Mouse (Mus musculus) lung, embryonic 16.5 days (tissue): ENCODE data around the gene Gm17581. TPM values are rescaled to one million over a fixed set of nuclear protein-coding genes. Genes with fewer than 3 reads are reported as not detected.

Experiments used
- ATAC-seq: fragments of 200-750 bp; cut with Nextera tagmentation; 2 replicates; pipeline ENCODE4 v1.8.0; 2017; ENCODE audit warnings: low read depth, mild to moderate bottlenecking, moderate library complexity
- H3K27ac ChIP-seq: fragments of 300-500 bp; sonication (generic); 2 replicates; pipeline ENCODE4 v1.5.1; 2014; ENCODE audit warnings: mild to moderate bottlenecking, control low read depth, low read length
- H3K27me3 ChIP-seq: fragments of 300-500 bp; sonication (generic); 2 replicates; pipeline ENCODE4 v1.6.1; 2014; ENCODE audit warnings: low read depth, low read length, mixed read lengths; ENCODE audit not compliant: control insufficient read depth, insufficient read depth
- H3K36me3 ChIP-seq: fragments of 300-500 bp; sonication (generic); 2 replicates; pipeline ENCODE4 v1.6.1; 2014; ENCODE audit warnings: low read length; ENCODE audit not compliant: control insufficient read depth, insufficient read depth
- H3K4me1 ChIP-seq: fragments of 300-500 bp; sonication (generic); replicated peaks from 2 replicates; pipeline ENCODE4 v1.6.1; 2014; ENCODE audit warnings: low read length, mixed read lengths; ENCODE audit not compliant: control insufficient read depth, insufficient read depth
- H3K4me2 ChIP-seq: fragments of 300-500 bp; sonication (generic); 2 replicates; pipeline ENCODE4 v1.6.1; 2014; ENCODE audit warnings: low read depth, low read length, control low read depth
- H3K4me3 ChIP-seq: fragments of 300-500 bp; sonication (generic); 2 replicates; pipeline ENCODE4 v1.5.1; 2014; ENCODE audit warnings: mild to moderate bottlenecking, low read length, control low read depth
- H3K9ac ChIP-seq: fragments of 300-500 bp; sonication (generic); 2 replicates; pipeline ENCODE4 v1.6.1; 2014; ENCODE audit warnings: low read length, control low read depth
- H3K9me3 ChIP-seq: fragments of 300-500 bp; sonication (generic); 2 replicates; pipeline ENCODE4 v1.6.1; 2016; ENCODE audit warnings: low read length; ENCODE audit not compliant: control insufficient read depth
- WGBS: fragments of 180-500 bp; shearing (Covaris S2); extraction: QIAGEN DNeasy Blood & Tissue Kit; methylation state at CpG from one replicate; pipeline ENCODE4 v1.1.7; 2014; 5-methylcytosine and 5-hydroxymethylcytosine counted together
- polyA plus RNA-seq: library from polyadenylated mRNA; unstranded; fragments of >200 nt; fragmentation: Nextera tagmentation; extraction: Ambion mirVana; gene quantifications from 2 replicates; pipeline ENCODE4 v1.2.1, GENCODE M21; 2015

Gm17581 gene
- polyA plus RNA-seq, 1 experiment from 2014 or later: not detected

DNA sequence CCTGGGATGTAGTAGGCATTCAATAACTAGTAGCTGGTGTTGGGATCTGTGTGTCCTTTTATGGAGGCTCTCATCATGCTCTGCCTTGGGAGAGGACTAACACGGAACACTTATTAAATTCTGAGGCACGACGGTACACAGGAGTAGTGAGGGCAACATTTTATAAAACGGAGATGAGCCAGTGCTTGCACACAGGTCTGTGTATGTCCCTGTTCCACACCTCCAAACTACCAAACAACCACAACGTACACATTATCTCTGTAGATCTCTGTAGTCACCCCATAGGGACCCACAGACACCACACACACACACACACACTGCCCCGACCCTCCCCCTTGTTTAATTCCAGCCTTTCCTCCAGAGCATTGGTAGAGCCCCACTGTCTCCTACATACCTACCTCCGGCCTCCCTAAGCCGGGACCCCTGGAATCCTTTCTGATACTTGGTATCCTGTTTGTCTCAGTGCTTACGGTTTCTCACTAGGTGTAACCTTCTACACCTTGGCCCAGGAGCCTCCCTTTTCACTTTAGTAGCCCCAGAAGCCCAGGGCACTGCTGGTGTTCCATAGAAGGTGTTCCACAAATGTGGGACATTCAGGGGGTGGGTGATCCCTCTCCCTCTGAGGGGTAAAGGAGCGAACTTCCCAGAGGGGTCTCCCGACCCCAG, 38.7 kb upstream of the Gm17581 start:
- no peaks in the 10 kb centered on the region for H3K36me3 ChIP-seq
- no peak overlapping the region for H3K9ac ChIP-seq
- H3K27ac ChIP-seq: no peak overlapping the region
- peaks cover 4% of the 10 kb centered on the region; the same call in 1 of the 2 replicates for H3K4me1 ChIP-seq
- ATAC-seq: no peak
- 50% methylated on average over 11 of the region's 11 CpGs for WGBS
- no peak overlapping the region for H3K4me3 ChIP-seq
- no peak overlapping the region for H3K4me2 ChIP-seq
- no peaks in the 10 kb centered on the region for H3K9me3 ChIP-seq
- H3K27me3 ChIP-seq: peaks cover 48% of the 10 kb centered on the region

DNA sequence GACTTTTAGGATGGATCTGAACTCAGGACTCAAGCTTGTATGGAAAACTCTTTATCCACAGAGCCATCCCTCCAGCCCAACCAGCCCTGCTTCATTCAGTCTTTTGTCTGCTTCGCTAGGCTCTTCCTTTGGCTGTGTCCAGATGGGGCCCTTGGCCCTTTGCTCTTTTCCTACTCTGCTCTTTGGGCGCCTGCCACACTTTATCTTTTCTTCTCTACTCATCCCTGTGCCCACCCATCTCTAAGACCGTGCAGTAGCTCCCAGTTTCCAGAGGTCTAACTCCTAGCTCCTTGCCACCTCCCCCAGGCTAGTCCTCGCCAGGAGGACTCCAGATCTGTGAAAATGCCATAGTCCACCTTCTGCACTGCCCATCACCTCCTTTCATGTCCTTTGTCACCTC, 38.0 kb upstream of the Gm17581 start:
- Histone ChIP-seq H3K9ac (no peak overlapping the region), H3K4me3 (no peak overlapping the region), H3K27me3 (peaks cover 48% of the 10 kb centered on the region), H3K4me2 (no peak overlapping the region), H3K9me3 (no peaks in the 10 kb centered on the region), H3K4me1 (peaks cover 4% of the 10 kb centered on the region; the same call in 1 of the 2 replicates), H3K36me3 (no peaks in the 10 kb centered on the region), H3K27ac (no peak overlapping the region)
- WGBS: 43% methylated on average over 4 of the region's 4 CpGs
- no peak for ATAC-seq

DNA sequence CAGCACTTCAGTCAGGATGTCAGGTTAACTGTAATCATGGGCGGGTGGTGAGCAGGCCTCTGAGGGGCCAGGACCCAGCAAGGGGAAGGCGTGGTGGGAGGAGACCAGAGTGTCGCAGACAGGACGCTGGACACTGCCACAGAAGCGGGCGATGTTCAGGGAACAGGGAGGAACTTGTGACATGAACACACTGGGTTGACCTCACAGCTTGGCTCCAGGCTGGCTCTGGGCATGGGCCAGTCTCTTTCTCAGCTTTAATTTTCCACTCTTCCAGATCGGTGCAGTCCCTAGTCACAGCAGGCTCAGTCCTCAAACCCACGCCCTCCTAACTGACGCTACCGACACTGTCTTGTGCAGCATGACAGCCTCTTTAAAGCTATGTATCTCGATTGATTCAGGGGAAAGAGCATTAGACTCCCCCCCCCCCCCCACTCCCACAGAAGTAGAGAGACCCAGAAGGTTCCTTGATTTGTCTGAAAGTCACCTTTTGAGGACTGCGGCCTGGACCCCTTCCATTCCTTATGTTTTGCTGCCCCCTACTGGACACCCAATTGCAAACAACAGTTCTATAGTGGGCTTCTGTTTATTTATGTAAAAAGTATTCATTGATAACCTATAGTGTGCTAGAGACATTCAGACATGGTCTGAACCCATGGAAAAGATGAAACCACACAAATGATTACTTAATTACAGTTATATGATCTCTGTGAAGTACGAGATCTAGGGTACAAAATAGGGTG, 29.2 kb upstream of the Gm17581 start:
- Histone ChIP-seq H3K9ac (no peak overlapping the region), H3K4me1 (no peaks in the 10 kb centered on the region), H3K27me3 (no peaks in the 10 kb centered on the region), H3K27ac (no peak overlapping the region), H3K36me3 (no peaks in the 10 kb centered on the region), H3K4me3 (no peak overlapping the region), H3K4me2 (no peak overlapping the region), H3K9me3 (no peaks in the 10 kb centered on the region)
- ATAC-seq: peak; percentile 64; the same call in 1 of the 2 replicates
- 53% methylated on average over 13 of the region's 13 CpGs for WGBS

GRCm38 (mm10) chr2:155756855-155757566, 21.3 kb upstream of the Gm17581 start:
- Histone ChIP-seq H3K27me3 (no peaks in the 10 kb centered on the region), H3K9ac (no peak overlapping the region), H3K27ac (no peak overlapping the region), H3K4me3 (no peak overlapping the region), H3K9me3 (no peaks in the 10 kb centered on the region), H3K36me3 (no peaks in the 10 kb centered on the region), H3K4me2 (no peak overlapping the region), H3K4me1 (no peaks in the 10 kb centered on the region)
- 55% methylated on average over 14 of the region's 14 CpGs for WGBS
- ATAC-seq: peak; percentile 38; the same call in 1 of the 2 replicates

- Histone ChIP-seq H3K36me3 (no peaks in the 10 kb centered on the region), H3K27ac (no peak overlapping the region), H3K27me3 (no peaks in the 10 kb centered on the region), H3K9me3 (no peaks in the 10 kb centered on the region), H3K4me1 (no peaks in the 10 kb centered on the region; the same call in 1 of the 2 replicates), H3K4me3 (no peak overlapping the region), H3K4me2 (no peak overlapping the region), H3K9ac (no peak overlapping the region)
- no peak for ATAC-seq
- 0% methylated on average over 1 of the region's 1 CpGs for WGBS
Observed at GRCm38 (mm10) chr2:155755746-155756145, 20.1 kb upstream of the Gm17581 start.

DNA sequence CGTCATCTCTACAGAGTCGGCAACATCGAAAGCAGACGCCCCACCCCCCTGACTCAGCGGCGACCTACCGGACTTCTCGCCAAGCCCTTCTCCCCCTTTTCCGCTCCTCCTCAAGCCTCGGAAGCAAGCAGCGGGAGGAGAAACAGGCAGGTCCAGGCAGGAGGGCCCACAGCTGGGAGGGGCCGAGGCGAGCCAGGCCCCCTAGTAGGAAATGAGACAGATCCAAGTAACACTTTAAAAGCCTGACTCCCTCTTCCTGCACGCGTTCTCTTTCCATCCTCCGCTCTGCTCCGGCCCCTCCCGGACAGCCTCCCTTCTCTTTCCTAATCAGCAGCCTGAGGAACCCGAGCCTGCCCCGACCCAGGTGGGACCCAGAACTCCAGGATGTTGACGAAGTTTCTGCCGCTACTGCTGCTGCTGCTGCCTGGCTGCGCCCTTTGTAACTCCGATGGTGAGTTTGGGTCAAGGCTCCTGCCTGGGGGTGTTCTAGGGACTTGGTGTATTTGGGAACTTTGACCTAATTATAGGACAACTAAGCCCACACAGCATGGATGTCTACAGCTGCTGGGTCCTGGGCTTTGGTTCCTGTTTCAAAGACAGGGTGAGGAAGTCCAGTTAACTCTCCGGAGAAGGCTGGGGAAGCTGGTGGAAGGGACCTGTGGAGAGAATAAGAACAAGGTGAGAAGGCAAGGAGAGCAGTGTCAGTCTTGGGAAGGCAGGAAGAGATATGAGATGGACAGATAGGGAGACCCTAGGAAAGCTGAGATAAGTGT, 15.5 kb upstream of the Gm17581 start, which contains the start of gene Procr:
Procr (plus strand) TSS at position 104 of the 773 bp plus-strand sequence.
- H3K9me3 ChIP-seq: no peaks in the 10 kb centered on the region
- H3K27me3 ChIP-seq: no peaks in the 10 kb centered on the region
- no peak within 1 kb of the TSS for H3K27ac ChIP-seq
- peak within 1 kb of the TSS; percentile 61 for H3K9ac ChIP-seq
- peak; percentile 89 for ATAC-seq
- 3% methylated on average over 22 of the region's 25 CpGs for WGBS
- H3K4me1 ChIP-seq: no peaks in the 10 kb centered on the region; the same call in 1 of the 2 replicates
- no peaks in the 10 kb centered on the region for H3K36me3 ChIP-seq
- peak within 1 kb of the TSS; percentile 60 for H3K4me2 ChIP-seq
- peak within 1 kb of the TSS; percentile 45 for H3K4me3 ChIP-seq

DNA sequence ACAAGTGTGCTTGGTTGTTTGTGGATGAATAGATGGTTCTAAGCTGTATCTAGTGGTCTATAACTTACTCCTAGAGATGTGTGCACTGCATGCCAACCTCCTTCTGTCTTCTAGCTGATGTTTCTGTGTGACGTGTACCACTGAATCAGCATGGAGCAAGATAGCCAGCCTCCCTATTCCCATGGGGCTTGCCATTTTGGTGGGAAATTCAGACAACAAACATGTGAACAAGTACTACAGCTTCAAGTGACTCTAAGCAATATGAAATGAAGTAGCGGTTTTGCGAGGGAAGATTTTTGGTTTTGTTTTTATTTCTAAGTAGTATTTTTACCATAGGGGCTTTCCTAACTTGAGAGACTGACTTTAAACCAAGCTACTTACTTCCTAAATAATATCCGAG, 13.7 kb upstream of the Gm17581 start:
- no peaks in the 10 kb centered on the region; the same call in 1 of the 2 replicates for H3K4me1 ChIP-seq
- no peaks in the 10 kb centered on the region for H3K36me3 ChIP-seq
- no peak overlapping the region for H3K9ac ChIP-seq
- no peak for ATAC-seq
- no peaks in the 10 kb centered on the region for H3K9me3 ChIP-seq
- H3K27me3 ChIP-seq: no peaks in the 10 kb centered on the region
- H3K27ac ChIP-seq: no peak overlapping the region
- 83% methylated on average over 4 of the region's 4 CpGs for WGBS
- H3K4me2 ChIP-seq: no peak overlapping the region
- no peak overlapping the region for H3K4me3 ChIP-seq

DNA sequence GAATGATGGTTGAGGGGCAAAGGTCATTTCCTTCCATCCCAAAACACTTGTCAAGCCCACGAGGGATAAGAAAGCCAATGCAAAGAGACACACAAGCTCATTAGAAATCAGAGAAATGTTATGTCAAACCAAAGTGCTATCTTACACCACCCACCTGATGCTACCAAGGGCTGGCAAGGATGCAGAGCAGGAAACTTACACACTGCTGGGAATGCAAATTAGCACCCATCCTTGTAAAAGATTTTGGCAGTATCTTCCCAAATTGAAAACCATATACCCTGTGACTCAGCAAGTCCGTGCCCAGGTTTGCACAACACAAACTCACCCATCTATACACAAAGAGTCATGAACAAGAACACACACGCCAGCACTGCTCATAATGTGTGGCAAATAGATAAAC, 9.8 kb upstream of the Gm17581 start:
- no peak overlapping the region for H3K4me3 ChIP-seq
- H3K27me3 ChIP-seq: no peaks in the 10 kb centered on the region
- H3K4me1 ChIP-seq: peaks cover 6% of the 10 kb centered on the region; the same call in 1 of the 2 replicates
- no peak overlapping the region for H3K9ac ChIP-seq
- no peaks in the 10 kb centered on the region for H3K9me3 ChIP-seq
- no peak overlapping the region for H3K4me2 ChIP-seq
- WGBS: 33% methylated on average over 3 of the region's 3 CpGs
- ATAC-seq: no peak
- no peaks in the 10 kb centered on the region for H3K36me3 ChIP-seq
- no peak overlapping the region for H3K27ac ChIP-seq
